In genomic region chr12:81862351-81862802, GRCm38 (mm10) we compare ENCODE assay signal across 7 mouse cellular contexts. TPM values are rescaled to one million over a fixed set of nuclear protein-coding genes. Genes with fewer than 3 reads are reported as not detected.
DNase-seq lines count a peak whose midpoint lies in the region; ATAC-seq lines count a peak whose summit lies in the region.

No protein-coding gene starts in this region.

- ATAC-seq in limb, embryonic 12.5 days (ENCODE audit: insufficient number of reproducible peaks, insufficient read depth, low FRiP score, low TSS enrichment, low read depth) = no peak
- ATAC-seq in midbrain, embryonic 12.5 days (ENCODE audit: low FRiP score, low read depth) = no peak

- DNase-seq in NIH3T3 (ENCODE audit: low read depth) = peak; percentile 27
- peak; percentile 28 for DNase-seq in c-Kit-positive CD71-positive TER-119-negative erythroid progenitor cells, embryonic 14.5 days (ENCODE audit: low read depth)
- peak; percentile 81 to 83 for DNase-seq in heart, adult 9 months (ENCODE audit: low spot score in 2 of 2)
- DNase-seq in right cerebral cortex, adult 2 months (ENCODE audit: low spot score in 2 of 2) = no peak
- no peak for DNase-seq in urinary bladder, postnatal 25 days (ENCODE audit: low spot score)

- H3K36me3 ChIP-seq in limb, embryonic 12.5 days = peaks cover 2% of the 10 kb centered on the region; the same call in 1 of the 2 replicates
- H3K36me3 ChIP-seq in midbrain, embryonic 12.5 days = no peaks in the 10 kb centered on the region

- no peak overlapping the region; the same call in 1 of the 2 replicates for H3K9ac ChIP-seq in limb, embryonic 12.5 days (replicated peaks)
- peak overlapping the region; percentile 97; the same call in 1 of the 2 replicates for H3K9ac ChIP-seq in midbrain, embryonic 12.5 days (replicated peaks)

- WGBS in limb, embryonic 12.5 days = 47% methylated on average over 8 of the region's 8 CpGs
- WGBS in midbrain, embryonic 12.5 days = 30% methylated on average over 8 of the region's 8 CpGs

- H3K4me3 ChIP-seq in limb, embryonic 12.5 days (replicated peaks) = peak overlapping the region; percentile 98; the same call in 1 of the 2 replicates
- peak overlapping the region; percentile 98 for H3K4me3 ChIP-seq in midbrain, embryonic 12.5 days

- peak overlapping the region; percentile 71 for H3K4me2 ChIP-seq in limb, embryonic 12.5 days
- H3K4me2 ChIP-seq in midbrain, embryonic 12.5 days (replicated peaks) = peak overlapping the region; percentile 65

- H3K9me3 ChIP-seq in limb, embryonic 12.5 days = no peaks in the 10 kb centered on the region
- H3K9me3 ChIP-seq in midbrain, embryonic 12.5 days = no peaks in the 10 kb centered on the region

- H3K4me1 ChIP-seq in limb, embryonic 12.5 days (replicated peaks) = peaks cover 28% of the 10 kb centered on the region
- H3K4me1 ChIP-seq in midbrain, embryonic 12.5 days = peaks cover 32% of the 10 kb centered on the region

- no peak overlapping the region for H3K27ac ChIP-seq in limb, embryonic 12.5 days
- no peak overlapping the region for H3K27ac ChIP-seq in midbrain, embryonic 12.5 days (replicated peaks)

- peaks cover under 1% of the 10 kb centered on the region; the same call in 1 of the 2 replicates for H3K27me3 ChIP-seq in limb, embryonic 12.5 days
- peaks cover 4% of the 10 kb centered on the region; the same call in 1 of the 2 replicates for H3K27me3 ChIP-seq in midbrain, embryonic 12.5 days

RNA-seq across cellular contexts. Expression of gene Pcnx, which starts 2.6 kb away (rescaled TPM):
- 12.7 and 13.7 TPM in 2 replicates for polyA plus RNA-seq in limb, embryonic 12.5 days (2016; fragmentation: Nextera tagmentation; extraction: Ambion mirVana)
- 12.1 and 13.8 TPM in 2 replicates for polyA plus RNA-seq in midbrain, embryonic 12.5 days (2016; fragmentation: Nextera tagmentation; extraction: Ambion mirVana)

Comparison
In these comparisons a context has a peak if more than half of its experiments do, and no peak if none do; other contexts are left out.
1. DNase-seq: peak in NIH3T3 (single experiment), c-Kit-positive CD71-positive TER-119-negative erythroid progenitor cells, embryonic 14.5 days (single experiment) and heart, adult 9 months (2 of 2); none in right cerebral cortex, adult 2 months (0 of 2) and urinary bladder, postnatal 25 days (single experiment).